Mouse (Mus musculus) retina, postnatal 7 days (tissue): ENCODE results near the gene Ggta1.

Experiments used
- DNase-seq: peaks from one replicate; pipeline ENCODE4 v3.0.0-alpha.2; 2012; ENCODE audit warnings: low read depth, low spot score

Gene Ggta1

DNA sequence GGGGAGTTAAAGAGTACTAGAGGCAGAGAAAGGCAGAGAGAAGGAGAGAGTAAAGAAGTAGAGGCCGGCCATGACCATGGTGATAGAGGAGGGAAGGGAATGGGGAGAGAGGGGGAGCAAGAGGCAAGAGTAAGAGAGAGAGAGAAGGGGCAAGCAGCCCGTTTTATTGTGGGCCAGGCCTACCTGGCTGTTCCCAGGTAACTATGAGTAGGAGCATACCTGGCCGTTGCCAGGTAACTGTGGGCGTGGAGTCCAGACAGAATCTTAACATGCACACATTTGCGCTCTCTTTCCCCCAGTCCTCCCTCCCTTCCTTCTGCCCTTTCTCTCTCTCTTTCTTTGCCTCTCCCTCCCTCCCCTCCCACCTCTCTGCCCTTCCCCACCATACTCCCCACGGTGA lies 55.8 kb downstream of the Ggta1 start:
- no peak for DNase-seq

DNA sequence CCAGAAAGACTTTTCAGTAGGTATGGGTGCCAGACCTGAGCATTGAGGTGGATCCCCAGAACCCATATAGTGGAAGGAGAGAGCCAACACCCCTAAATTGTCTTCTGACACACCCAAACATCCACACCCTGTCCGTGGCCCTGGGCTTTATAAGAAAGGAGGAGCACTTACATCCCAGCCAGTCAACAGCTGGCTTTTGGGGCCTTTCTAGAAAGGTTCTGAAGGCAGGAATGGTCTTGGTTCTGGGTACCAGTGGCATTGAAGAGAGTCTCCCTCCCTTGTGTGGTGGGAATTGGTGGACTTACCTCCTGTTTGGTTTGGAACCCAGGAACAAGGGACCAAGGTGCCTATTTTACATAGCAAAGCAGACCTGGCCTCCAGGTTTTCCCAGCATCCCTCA lies 56.4 kb downstream of the Ggta1 start:
- DNase-seq = no peak

DNA sequence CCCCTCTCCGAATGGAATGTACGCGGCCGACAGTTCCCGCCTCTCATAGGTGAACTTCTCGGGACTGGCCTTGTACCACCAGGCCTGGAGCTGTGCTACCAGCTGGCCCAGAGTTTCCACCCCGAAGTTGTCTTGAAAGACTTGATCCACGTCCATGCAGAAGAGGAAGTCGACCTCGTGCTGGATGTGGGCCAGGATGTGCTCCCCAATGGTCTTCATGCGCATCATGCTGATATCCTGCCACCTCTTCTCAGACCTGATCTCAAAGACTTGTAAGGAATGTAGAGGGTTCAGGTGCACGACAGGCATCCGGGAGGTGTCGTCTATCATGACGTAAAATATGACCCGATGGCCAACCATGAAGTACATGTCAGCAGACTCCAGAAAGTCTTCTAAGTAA lies 60.6 kb downstream of the Ggta1 start:
- no peak for DNase-seq

DNA sequence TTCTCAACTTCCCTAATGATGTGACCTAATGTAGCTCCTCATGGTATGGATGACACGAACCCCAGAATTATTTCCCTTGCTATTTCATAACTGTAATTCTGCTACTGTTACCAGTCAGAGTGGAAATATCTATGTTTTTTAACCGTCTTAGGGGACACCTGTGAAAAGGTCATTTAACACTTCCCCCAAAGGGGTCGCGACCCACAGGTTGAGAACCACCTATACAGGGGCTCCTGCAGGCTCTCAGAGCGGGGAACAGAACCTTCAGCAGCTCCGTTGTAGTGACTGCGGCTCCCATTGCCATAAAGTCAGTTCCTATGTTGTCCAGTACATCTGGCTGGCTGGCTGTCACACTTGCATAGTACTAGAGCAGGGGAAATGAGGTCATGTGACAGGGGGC lies 62.3 kb downstream of the Ggta1 start:
- DNase-seq = no peak

DNA sequence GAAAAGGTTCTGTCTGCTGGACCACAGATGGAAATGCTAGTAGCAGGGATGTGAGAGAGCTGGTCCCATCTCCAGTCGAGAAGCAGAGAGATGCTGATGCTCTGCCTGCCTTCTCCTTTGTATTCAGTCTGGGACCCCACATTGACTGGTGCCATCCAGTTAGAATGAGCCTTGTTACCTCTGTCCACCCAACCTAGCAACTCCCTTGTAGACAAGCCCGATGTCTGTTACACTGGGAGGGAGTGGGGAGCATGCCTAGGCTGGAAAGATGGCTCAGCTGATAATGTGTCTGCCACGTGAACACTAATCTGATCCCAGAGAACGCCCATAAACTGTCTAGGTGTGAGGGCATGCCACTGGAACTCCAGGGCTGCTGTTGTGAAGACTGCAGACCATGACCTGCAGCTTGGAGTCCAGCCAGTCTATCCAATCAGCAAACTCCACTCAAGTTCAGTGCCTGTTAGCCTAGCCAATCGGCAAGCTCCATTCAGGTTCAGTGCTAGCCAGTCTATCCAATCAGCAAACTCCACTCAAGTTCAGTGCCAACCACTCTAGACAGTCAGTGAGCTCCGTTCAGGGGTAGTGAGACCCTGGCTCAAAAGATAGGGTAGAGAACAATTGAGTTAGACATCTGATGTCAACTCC lies 64.7 kb downstream of the Ggta1 start:
- DNase-seq = no peak

DNA sequence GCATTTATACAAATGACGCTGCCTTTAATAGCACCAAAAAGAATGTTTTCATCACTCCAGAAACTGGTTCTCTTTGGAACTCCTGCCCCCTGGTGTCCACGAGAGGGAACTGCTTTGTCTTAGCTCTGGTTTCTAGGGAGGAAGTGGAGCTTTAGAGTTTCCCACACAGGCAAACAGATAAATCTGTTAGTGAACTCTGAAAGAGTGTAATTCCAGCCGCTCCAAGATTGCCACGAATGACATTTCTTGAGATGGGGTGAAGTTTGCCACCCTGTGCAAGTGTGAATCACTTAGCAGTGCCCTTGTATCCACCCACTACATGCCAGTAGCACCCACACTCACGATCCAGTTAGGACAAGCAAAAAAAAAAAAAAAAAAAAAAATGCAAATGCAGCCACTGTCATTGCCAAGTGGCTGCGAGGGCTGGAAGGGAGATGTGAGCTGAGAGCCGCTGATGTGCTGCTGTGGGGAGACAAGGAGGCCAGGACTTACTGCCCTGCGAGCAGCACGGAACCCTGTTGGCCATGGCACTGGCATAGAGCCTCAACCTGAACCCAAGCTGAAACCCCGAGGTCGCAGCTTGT lies 65.3 kb downstream of the Ggta1 start:
- peak; percentile 45 for DNase-seq

DNA sequence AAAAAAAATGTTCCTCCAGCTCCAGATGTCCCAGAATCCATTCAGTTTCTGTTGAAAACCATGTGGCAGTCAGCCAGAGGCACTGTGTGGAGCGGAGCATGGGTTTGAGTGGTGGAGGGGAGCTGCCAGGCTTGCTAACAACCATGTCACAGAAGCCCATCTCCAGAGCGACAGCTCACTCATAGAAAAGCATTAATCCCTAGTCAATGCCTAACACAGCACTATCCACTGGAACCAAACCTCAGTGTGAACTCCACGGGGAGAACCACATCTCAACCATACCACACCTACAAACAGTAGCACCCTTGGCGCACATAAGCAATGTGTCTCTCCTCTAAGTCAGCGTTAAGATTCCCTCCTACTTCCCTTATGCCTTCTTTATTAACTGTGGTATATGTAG lies 65.9 kb downstream of the Ggta1 start, which contains the start of gene 4930402F06Rik:
TSS of gene 4930402F06Rik (minus strand) at position 80 of the 400 bp plus-strand sequence.
- DNase-seq = no peak

DNA sequence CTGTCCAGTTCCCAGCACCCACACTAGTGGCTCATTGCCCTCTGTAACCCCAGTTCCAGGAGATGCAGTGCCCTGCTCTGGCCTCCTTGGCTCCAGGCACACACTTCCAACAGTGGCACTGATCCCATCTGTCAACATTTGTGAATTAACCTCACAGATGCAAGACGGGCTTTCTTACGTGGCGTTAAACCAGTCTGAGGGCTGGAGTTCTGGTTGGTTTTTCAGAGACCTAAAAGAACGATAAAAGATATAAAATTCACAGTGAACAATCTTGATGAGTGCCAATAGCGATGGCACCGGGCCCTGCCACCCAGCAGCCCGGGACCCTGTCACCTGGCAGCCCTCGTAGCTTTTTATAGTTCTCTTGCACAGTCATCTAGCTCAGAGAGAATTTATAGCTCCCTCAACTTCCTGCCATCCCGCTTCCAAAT lies 77.6 kb downstream of the Ggta1 start:
- no peak for DNase-seq

DNA sequence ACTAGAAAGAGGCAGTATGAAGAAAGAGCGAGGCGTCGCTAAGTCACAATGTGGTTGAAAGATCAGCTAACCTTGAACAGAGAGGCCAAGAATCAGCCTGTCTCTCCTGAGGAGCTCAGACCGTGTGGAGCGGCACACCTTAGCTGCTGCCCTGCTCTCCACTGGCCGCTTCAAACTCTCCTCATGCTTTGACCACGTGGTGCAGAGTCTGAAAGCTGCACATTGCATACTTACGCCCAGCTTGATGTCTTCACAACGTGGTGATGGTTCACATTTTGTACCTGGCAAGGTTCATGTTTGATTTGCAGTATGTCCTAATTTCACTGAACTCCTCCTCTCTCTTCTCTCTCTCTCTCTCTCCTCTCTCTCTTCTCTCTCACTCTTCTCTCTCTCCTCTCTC lies 83.7 kb downstream of the Ggta1 start:
- no peak for DNase-seq

DNA sequence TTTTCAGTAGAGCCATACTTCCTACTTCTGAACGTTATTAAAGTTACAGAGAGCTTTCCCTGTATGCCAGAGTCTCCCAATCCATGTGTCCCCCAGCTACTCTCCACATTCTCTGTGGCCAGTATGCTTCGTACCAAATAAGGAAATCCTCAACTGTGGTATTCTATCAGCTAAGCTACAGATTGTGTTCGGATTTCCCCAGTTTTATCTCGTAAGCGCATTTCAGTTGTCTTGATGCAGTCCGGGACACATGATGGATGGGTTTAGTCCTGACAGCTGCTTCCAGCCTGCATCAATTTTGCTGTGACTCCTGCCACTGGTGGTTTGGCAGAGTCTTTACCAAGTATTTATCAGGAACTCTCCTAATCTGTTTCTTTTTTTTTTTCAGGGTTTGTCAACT lies 85.4 kb downstream of the Ggta1 start:
- DNase-seq = peak; percentile 6

DNA sequence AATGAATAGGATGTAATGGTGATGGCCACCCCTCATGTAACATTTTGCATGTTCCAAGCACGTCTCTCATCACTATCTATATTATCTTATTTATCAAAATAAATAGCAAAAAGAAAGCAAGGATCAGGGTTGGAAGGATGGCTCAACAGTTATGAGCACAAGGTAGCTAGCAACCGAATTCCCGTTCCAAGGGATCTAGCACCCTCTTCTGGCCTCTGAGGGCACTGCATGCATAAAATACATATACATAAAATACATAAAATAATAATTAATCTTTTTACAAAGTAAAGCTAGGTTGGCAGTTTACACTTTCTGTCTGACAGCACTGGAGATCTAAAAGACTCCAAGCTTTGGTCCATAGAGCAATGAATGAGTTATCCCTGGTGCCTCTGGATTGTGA lies 90.0 kb downstream of the Ggta1 start:
- no peak for DNase-seq

DNA sequence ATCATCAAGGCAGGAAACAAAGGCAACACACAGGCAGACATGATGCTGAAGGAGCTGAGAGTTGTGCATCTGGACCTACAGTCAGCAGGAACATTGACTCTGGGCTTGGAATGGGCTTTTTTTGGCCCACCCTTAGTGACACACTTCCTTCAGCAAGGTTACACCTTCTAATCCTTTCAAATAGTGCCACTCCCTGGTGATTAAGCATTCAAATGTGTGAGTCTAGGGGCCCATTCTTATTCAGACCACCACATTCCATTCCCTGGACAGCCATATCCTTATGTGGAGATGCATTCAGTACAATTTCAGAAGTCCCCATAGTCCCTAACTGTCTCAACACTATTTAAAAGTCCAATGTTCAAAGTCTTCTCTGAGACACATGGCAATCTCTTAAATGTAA lies 92.3 kb downstream of the Ggta1 start:
- no peak for DNase-seq

DNA sequence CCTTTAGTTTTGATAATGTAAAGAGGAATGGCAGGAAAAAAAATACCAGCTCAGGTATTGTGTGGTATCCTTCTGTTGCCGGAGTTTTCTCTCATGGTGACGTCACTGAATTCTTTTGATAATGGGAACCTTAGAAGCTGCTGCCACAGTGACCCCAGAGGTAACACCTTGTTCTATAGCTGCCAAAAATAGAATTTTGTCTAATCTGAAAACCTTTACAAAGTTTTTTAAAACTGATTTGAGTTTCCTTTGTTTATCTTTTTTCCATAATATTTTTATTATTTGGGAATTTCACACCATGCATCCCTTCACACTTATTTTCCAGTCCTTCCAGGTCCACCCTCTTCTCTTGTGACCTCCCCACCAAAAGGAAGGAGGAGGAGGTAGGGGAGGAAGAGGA lies 95.4 kb downstream of the Ggta1 start, which contains the start of gene 4930568D16Rik:
TSS of gene 4930568D16Rik (minus strand) at position 101 of the 400 bp plus-strand sequence.
- DNase-seq = no peak
